Mouse (Mus musculus) right cerebral cortex, adult 18-20 months (tissue): ENCODE results near the gene Lpcat4.

ENCODE experiments used
- DNase-seq: peaks from one replicate; pipeline ENCODE4 v3.0.0; 2022; ENCODE audit warnings: mixed read lengths

Gene Lpcat4

GRCm38 (mm10) chr2:112239212-112239934 lies at the start of gene Lpcat4:
Lpcat4 (plus strand) TSS chr2:112239468.
- DNase-seq: peak; percentile 89

- DNase-seq: peak; percentile 48
Observed at GRCm38 (mm10) chr2:112196859-112197258, 42.4 kb upstream of the Lpcat4 start.

- no peak for DNase-seq
Observed at GRCm38 (mm10) chr2:112203056-112203455, 36.2 kb upstream of the Lpcat4 start.

- DNase-seq: peak; percentile 66
Observed at GRCm38 (mm10) chr2:112210142-112210541, 29.1 kb upstream of the Lpcat4 start.

GRCm38 (mm10) chr2:112210699-112211098 lies 28.6 kb upstream of the Lpcat4 start:
- DNase-seq: no peak

GRCm38 (mm10) chr2:112215977-112216376 lies 23.3 kb upstream of the Lpcat4 start:
- DNase-seq: no peak

- no peak for DNase-seq
Observed at GRCm38 (mm10) chr2:112217614-112218013, 21.7 kb upstream of the Lpcat4 start.

- no peak for DNase-seq
Observed at GRCm38 (mm10) chr2:112220880-112221279, 18.4 kb upstream of the Lpcat4 start.

GRCm38 (mm10) chr2:112222607-112223006 lies 16.7 kb upstream of the Lpcat4 start:
- DNase-seq: no peak

GRCm38 (mm10) chr2:112224356-112224755 lies 14.9 kb upstream of the Lpcat4 start:
- DNase-seq: peak; percentile 64

- DNase-seq: no peak
Observed at GRCm38 (mm10) chr2:112232623-112233022, 6.6 kb upstream of the Lpcat4 start.

- DNase-seq: no peak
Observed at GRCm38 (mm10) chr2:112236620-112237019, 2.6 kb upstream of the Lpcat4 start.

GRCm38 (mm10) chr2:112238006-112238405 lies 1.3 kb upstream of the Lpcat4 start:
- no peak for DNase-seq

GRCm38 (mm10) chr2:112239935-112240721 lies 860 bp downstream of the Lpcat4 start:
- peak; percentile 47 for DNase-seq

GRCm38 (mm10) chr2:112241787-112242186 lies 2.5 kb downstream of the Lpcat4 start:
- no peak for DNase-seq

- DNase-seq: no peak
Observed at GRCm38 (mm10) chr2:112245307-112245706, 6.0 kb downstream of the Lpcat4 start.

GRCm38 (mm10) chr2:112246193-112246592 lies 6.9 kb downstream of the Lpcat4 start:
- no peak for DNase-seq

GRCm38 (mm10) chr2:112247323-112247722 lies 8.1 kb downstream of the Lpcat4 start:
- no peak for DNase-seq

GRCm38 (mm10) chr2:112249780-112250453 lies 10.6 kb downstream of the Lpcat4 start:
- DNase-seq: peak; percentile 54

GRCm38 (mm10) chr2:112254675-112255515 lies 15.6 kb downstream of the Lpcat4 start:
- DNase-seq: no peak

- DNase-seq: no peak
Observed at GRCm38 (mm10) chr2:112259241-112259962, 20.1 kb downstream of the Lpcat4 start, which contains the start of gene Nutm1. Nutm1 (minus strand) TSS chr2:112259291.
